Mouse (Mus musculus) B cell, adult 62 days (primary cell): ENCODE results near the gene Vmn2r37. TPM values are rescaled to one million over a fixed set of nuclear protein-coding genes. Genes with fewer than 3 reads are reported as not detected.

Experiments used
- total RNA-seq: library from RNA; stranded (reverse); gene quantifications from 4 replicates; pipeline ENCODE4 v1.2.4, GENCODE M21; 2023

Gene Vmn2r37
- not detected in 4 replicates for total RNA-seq

DNA sequence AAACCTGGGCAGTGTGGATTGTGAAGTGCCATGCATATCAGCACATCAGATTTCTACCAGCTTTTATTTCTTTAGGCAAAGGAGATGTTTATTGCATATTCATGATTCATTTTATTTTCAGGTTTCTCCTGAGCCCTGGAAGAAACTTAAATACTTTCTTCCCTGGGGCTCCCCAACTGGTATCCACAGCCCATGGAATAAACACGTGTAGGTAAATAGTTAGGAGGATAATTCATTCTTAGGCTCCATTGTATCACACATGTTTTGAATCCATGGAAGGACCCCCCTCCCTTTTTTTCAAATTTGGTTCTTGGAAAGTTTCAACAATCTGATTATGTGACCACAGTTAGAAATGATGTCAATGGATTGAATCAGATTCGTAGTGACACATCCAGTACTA lies at the start of gene Vmn2r37:
Gene Vmn2r37, minus strand, starts transcription at position 101 of the 400 bp plus-strand sequence.

Other genes starting within 250 kb of the Vmn2r37 start
- not detected in 4 replicates for gene Vmn2r39, start 192.9 kb downstream of the Vmn2r37 start, total RNA-seq
- gene Vmn2r38, start 125.8 kb downstream of the Vmn2r37 start, total RNA-seq = not detected in 4 replicates